Mouse (Mus musculus): ENCODE data around the gene Olfr266.

The Olfr266 gene

GRCm38 (mm10) chr3:106826187-106826586, at the start of gene Olfr266:
TSS of gene Olfr266 (minus strand) at chr3:106826287.
- no peak for DNase-seq (ENCODE audit: low spot score in 2 of 2)

GRCm38 (mm10) chr3:106875626-106876025, 49.5 kb upstream of the Olfr266 start:
- DNase-seq (ENCODE audit: low spot score in 2 of 2), result no peak

GRCm38 (mm10) chr3:106872893-106873292, 46.8 kb upstream of the Olfr266 start:
- no peak for DNase-seq (ENCODE audit: low spot score in 2 of 2)

DNA sequence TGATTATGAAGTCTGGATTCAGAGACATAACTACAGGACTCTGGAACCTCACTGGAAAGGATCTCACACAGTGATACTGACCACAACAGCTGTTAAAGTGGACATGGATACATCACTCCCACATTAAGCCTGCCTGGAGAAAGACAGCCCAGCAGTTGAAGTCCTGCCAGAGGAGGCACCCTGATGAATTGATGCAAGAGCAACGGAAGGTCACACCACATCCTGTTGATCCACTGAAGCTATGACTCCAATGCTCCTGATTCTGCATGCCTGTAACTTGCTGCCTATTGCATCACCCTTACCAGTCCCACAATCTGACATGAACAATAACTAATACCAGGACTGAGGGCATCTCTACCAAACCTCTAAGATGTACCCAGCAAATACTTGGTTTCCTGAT, 6.0 kb upstream of the Olfr266 start:
- no peak for DNase-seq (ENCODE audit: low spot score in 2 of 2)

DNA sequence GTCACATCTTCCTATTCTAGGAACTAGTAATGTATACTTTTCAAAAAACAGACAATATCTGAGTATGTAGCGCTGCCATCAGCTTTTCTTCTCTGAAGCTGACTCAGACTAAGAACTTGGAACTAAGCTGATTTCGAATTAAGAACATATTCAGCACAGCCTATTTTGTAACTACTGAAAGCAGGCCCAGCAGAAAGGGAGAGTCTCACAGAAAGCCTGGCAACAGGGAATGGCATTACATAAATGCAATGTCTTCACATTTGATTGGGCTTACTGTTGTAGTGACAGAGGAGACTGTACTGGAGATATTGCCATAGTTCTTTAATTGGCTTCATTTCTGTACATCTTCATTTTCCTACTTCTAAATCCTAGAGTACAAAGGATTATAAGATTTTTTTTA, 8.4 kb downstream of the Olfr266 start:
- no peak for DNase-seq (ENCODE audit: low spot score in 2 of 2)

DNA sequence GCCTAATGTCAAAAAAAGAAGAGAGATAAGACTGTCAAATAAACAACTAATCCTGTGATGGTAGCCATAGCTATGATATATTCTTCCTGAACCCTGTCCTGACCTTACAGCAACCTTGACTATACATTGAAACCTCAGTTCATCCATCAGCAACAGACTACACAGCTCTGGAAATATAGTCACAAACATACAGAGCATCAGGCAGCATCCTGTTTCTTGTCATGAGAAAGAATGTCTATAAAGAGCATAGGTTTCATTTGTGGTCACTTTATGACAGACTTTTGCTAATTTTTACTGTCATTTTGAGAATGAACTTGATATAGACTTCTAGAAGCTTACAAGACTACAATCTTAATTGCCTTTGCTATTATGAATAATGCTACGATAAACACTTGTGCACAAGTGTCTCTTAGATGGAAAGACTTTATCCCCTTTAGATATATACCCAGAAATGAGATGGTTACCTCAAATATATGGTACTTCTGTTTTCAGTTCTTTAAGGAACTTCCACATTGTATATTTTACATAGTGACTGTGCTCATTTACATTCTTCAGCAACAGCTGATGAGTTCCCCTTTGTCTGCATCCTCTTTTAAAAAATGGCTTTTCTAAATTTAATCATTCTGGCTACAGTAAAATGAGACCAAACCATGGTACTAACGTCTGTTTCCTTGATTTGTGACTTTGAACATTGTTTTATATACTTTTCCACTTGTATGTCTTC, 17.0 kb downstream of the Olfr266 start:
- no peak for DNase-seq (ENCODE audit: low spot score in 2 of 2)

- DNase-seq (ENCODE audit: low spot score in 2 of 2), result no peak
Measured at GRCm38 (mm10) chr3:106798079-106798478, 28.0 kb downstream of the Olfr266 start.

DNA sequence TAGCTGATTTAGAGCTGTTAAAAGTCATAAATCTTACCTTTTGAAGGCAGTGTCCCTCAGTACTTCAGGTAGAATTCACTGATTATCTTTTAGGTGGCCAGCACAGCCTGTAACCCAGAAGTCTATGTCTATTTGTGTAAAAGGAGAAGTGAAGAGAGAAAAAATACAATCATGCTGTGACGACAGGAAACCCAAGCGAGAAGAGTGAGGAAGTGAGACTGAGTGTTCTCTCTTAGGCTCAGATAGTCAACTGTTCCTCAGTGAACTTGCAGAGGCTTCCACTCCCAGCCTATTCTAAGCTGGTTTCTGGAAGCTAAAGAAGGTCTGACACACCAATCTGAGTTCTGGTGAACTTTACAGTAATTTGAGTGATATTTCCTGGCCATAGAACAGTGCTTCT, 36.2 kb downstream of the Olfr266 start, which contains the start of gene Cd53:
Gene Cd53, minus strand, starts transcription at position 220 of the 400 bp plus-strand sequence.
- DNase-seq (ENCODE audit: low spot score in 2 of 2), result peak in 1 of 2 experiments; percentile 12

- peak in 1 of 2 experiments; percentile 12 for DNase-seq (ENCODE audit: low spot score in 2 of 2)
Measured at GRCm38 (mm10) chr3:106788440-106788887, 37.6 kb downstream of the Olfr266 start.

- peak in 1 of 2 experiments; percentile 5 for DNase-seq (ENCODE audit: low spot score in 2 of 2)
Measured at GRCm38 (mm10) chr3:106787972-106788371, 38.1 kb downstream of the Olfr266 start.

GRCm38 (mm10) chr3:106785130-106785529, 41.0 kb downstream of the Olfr266 start:
- no peak for DNase-seq (ENCODE audit: low spot score in 2 of 2)

GRCm38 (mm10) chr3:106771834-106772233, 54.3 kb downstream of the Olfr266 start:
- DNase-seq (ENCODE audit: low spot score in 2 of 2), result no peak
